Mouse (Mus musculus): Measurements from ENCODE around the gene Akr1d1. TPM values are rescaled to one million over a fixed set of nuclear protein-coding genes. Genes with fewer than 3 reads are reported as not detected.

Gene Akr1d1
- polyA plus RNA-seq, 1 experiment from 2014 or later: not detected

DNA sequence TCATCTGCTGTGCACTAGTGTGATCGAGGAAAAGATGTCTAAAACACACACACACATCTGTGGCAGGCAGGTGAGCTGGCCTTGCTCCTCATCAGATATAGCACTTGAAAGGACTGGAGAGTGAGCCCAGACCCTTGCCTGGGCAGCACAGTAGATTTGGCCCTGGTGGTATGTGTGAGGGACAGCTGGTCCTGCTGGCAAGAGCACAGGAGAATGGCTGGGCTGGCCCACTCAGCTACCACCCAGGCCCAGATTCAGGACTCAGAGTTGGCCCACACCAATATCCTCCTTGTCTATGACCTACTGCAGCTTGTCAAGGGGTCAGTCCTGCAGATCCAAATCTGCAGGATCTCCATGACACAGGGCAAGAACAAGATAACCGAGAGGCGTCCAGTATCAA, 6.9 kb downstream of the Akr1d1 start:
- Histone ChIP-seq H3K9me3 (no peaks in the 10 kb centered on the region), H3K36me3 (replicated peaks) (no peaks in the 10 kb centered on the region), H3K27me3 (replicated peaks; ENCODE audit: low read depth, poor library complexity, severe bottlenecking) (no peaks in the 10 kb centered on the region), H3K4me1 (0 out of 2 replicates have a peak, but pooled peaks cover 2% of the 10 kb centered on the region), H3K4me3 (no peak overlapping the region), H3K27ac (replicated peaks) (no peak overlapping the region)
- DNase-seq (ENCODE audit: low spot score): no peak
- WGBS: 85% methylated on average over 3 of the region's 3 CpGs

DNA sequence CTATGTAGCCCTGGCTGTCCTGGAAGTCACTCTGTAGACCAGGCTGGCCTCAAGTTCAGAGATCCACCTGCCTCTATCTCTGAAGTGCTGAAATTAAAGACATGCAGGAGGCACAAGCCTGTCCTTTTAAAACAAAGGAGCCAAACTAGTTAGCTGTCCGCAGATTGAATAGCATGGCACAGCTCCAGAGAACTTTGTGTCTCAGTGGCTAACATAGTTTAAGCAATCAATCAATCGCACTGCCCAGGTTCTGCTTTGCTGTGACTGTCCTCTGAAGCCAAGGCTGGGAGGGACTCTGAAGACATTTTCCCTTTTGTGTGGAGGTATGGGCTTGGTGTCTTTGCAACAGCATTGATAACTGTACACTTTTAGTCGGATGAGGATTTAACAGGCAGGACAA, 7.8 kb downstream of the Akr1d1 start:
- no peak overlapping the region for H3K27ac ChIP-seq (replicated peaks)
- no peaks in the 10 kb centered on the region for H3K36me3 ChIP-seq (replicated peaks)
- H3K27me3 ChIP-seq (replicated peaks; ENCODE audit: low read depth, poor library complexity, severe bottlenecking): no peaks in the 10 kb centered on the region
- H3K4me3 ChIP-seq: no peak overlapping the region
- 0 out of 2 replicates have a peak, but pooled peaks cover 2% of the 10 kb centered on the region for H3K4me1 ChIP-seq
- DNase-seq (ENCODE audit: low spot score): no peak
- H3K9me3 ChIP-seq: no peaks in the 10 kb centered on the region
- WGBS: 88% methylated on average over 3 of the region's 3 CpGs

DNA sequence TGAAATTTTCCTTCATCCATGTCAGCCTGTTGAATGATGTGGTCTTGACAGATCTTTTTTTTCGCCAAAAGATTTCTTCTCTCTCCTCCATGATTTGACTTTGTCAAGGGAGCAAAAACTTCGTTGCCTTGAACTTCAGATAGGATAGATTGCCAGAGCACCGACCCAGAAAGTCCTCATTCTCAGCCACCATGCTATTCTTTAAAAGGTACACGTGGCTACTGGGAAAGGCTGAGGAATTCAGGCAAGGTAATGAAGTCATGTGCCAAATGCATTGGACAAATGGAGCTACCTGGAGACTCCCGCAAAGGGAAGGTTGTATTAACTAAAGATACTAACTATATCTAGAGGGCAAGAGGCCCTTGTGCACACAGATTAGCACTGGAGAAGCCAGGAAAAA, 8.8 kb downstream of the Akr1d1 start:
- Histone ChIP-seq H3K4me1 (0 out of 2 replicates have a peak, but pooled peaks cover 2% of the 10 kb centered on the region), H3K9me3 (no peaks in the 10 kb centered on the region), H3K27ac (replicated peaks) (no peak overlapping the region), H3K27me3 (replicated peaks; ENCODE audit: low read depth, poor library complexity, severe bottlenecking) (no peaks in the 10 kb centered on the region), H3K36me3 (replicated peaks) (no peaks in the 10 kb centered on the region), H3K4me3 (no peak overlapping the region)
- WGBS: 88% methylated on average over 5 of the region's 5 CpGs
- DNase-seq (ENCODE audit: low spot score): no peak

DNA sequence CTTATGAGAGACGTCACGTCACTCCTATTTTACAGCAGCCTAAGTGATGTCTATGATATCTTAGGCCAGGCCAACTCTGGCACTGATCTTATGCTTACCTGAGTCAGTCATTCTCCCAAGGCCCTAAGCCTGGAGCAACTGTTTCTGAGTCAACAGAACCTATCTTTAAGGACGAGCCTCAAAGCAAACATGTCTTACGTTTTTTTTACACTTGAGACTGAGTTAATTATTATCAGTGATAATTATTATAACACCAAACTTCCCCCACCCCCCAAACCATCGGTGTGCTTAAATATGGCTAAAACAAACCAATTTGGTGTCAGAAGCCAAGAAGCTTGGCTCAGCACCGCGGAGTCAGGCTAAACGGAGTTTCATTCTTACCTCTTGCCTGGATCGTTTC, 9.4 kb downstream of the Akr1d1 start:
- no peak for DNase-seq (ENCODE audit: low spot score)
- Histone ChIP-seq H3K27me3 (replicated peaks; ENCODE audit: low read depth, poor library complexity, severe bottlenecking) (no peaks in the 10 kb centered on the region), H3K4me3 (no peak overlapping the region), H3K4me1 (0 out of 2 replicates have a peak, but pooled peaks cover 2% of the 10 kb centered on the region), H3K36me3 (replicated peaks) (no peaks in the 10 kb centered on the region), H3K27ac (replicated peaks) (no peak overlapping the region), H3K9me3 (no peaks in the 10 kb centered on the region)
- 84% methylated on average over 9 of the region's 9 CpGs for WGBS

DNA sequence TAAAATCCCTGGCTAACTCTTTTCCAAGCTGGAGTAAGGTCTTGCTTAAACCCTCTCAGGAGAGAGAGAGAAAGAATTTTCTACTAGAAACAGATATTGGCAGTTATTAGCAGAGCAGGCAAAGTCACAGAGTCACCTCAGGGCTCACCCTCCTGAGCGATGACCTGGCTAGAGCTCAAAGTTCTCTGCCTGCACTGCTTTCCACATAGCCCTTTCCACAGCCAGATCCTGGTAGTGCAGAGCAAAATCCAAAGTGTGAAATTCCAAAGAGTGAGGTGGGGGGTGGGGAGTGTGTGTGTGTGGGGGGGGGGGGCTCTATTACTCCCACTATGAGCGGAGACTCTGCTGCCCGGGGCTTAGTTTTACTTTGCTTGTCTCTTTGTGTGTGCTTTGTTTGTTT, 10.1 kb downstream of the Akr1d1 start:
- no peak overlapping the region for H3K4me3 ChIP-seq
- H3K36me3 ChIP-seq (replicated peaks): no peaks in the 10 kb centered on the region
- no peaks in the 10 kb centered on the region for H3K9me3 ChIP-seq
- no peak overlapping the region for H3K27ac ChIP-seq (replicated peaks)
- WGBS: 53% methylated on average over 3 of the region's 3 CpGs
- 0 out of 2 replicates have a peak, but pooled peaks cover 2% of the 10 kb centered on the region for H3K4me1 ChIP-seq
- H3K27me3 ChIP-seq (replicated peaks; ENCODE audit: low read depth, poor library complexity, severe bottlenecking): no peaks in the 10 kb centered on the region
- DNase-seq (ENCODE audit: low spot score): no peak

DNA sequence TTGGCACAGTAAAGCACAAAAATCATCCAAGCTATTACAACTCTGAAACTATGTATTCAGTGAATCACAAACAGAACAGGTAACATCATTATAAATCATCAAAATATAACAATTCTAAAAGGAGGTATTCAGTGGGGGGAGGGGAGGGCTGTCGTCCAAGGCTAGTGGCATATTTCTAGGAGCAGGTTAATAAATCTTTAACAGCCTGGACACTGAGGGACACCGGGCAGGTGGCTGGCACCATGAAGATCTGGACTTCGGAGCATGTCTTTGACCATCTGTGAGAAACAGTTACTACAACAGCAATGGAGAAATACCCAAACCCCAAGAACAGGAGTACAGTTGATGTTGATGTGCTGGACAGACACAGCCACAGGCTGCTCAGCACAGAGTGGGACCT, 11.2 kb downstream of the Akr1d1 start:
- H3K27me3 ChIP-seq (replicated peaks; ENCODE audit: low read depth, poor library complexity, severe bottlenecking): no peaks in the 10 kb centered on the region
- H3K4me1 ChIP-seq: 0 out of 2 replicates have a peak, but pooled peaks cover 2% of the 10 kb centered on the region
- no peaks in the 10 kb centered on the region for H3K9me3 ChIP-seq
- H3K36me3 ChIP-seq (replicated peaks): no peaks in the 10 kb centered on the region
- 89% methylated on average over 3 of the region's 3 CpGs for WGBS
- H3K27ac ChIP-seq (replicated peaks): no peak overlapping the region
- no peak overlapping the region for H3K4me3 ChIP-seq
- DNase-seq (ENCODE audit: low spot score): no peak

DNA sequence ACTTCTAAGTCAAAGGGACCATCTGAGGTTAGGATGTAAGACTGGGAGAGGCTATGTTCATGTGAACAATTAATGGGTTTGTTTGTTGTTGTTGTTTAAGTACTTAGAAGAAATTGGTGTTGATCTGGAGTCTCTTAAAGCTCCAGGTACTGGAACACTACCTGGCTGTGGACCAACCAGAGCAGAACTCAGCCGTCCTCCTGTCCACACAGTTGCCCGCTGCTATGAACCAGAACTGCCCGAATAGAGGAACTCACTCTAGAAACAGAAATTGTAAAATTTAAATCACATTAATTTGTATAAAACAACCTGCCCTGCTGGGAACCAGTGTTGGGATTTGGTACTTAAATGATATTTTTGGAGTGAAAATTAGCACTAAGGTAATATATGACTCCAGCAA, 12.2 kb downstream of the Akr1d1 start:
- WGBS: 91% methylated on average over 3 of the region's 3 CpGs
- DNase-seq (ENCODE audit: low spot score): no peak
- H3K27ac ChIP-seq (replicated peaks): no peak overlapping the region
- H3K27me3 ChIP-seq (replicated peaks; ENCODE audit: low read depth, poor library complexity, severe bottlenecking): no peaks in the 10 kb centered on the region
- no peaks in the 10 kb centered on the region for H3K36me3 ChIP-seq (replicated peaks)
- no peak overlapping the region for H3K4me3 ChIP-seq
- 0 out of 2 replicates have a peak, but pooled peaks cover 2% of the 10 kb centered on the region for H3K4me1 ChIP-seq
- no peaks in the 10 kb centered on the region for H3K9me3 ChIP-seq

DNA sequence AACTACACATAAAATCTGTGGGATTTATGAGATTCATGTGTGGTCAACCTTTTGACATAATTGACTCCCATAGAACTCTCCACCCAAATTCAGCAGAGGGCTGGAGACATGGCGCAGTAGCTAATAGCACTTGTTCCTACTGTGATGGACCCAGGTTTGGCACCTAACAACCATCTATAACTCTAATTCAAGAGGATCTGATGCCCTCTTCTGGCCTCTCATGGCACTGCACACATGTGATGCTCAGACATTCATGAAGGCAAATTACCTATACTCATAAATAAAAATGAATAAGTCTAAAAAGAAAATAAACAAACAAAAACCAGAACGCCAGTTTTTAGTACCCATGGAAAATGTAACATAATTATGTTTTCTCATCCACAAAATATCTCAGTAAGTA, 22.8 kb downstream of the Akr1d1 start:
- 79% methylated on average over 2 of the region's 2 CpGs for WGBS
- peak; percentile 41 for DNase-seq (ENCODE audit: low spot score)
- Histone ChIP-seq H3K27me3 (replicated peaks; ENCODE audit: low read depth, poor library complexity, severe bottlenecking) (no peaks in the 10 kb centered on the region), H3K4me3 (no peak overlapping the region), H3K9me3 (no peaks in the 10 kb centered on the region), H3K36me3 (replicated peaks) (no peaks in the 10 kb centered on the region), H3K27ac (replicated peaks) (no peak overlapping the region), H3K4me1 (no peaks in the 10 kb centered on the region)

DNA sequence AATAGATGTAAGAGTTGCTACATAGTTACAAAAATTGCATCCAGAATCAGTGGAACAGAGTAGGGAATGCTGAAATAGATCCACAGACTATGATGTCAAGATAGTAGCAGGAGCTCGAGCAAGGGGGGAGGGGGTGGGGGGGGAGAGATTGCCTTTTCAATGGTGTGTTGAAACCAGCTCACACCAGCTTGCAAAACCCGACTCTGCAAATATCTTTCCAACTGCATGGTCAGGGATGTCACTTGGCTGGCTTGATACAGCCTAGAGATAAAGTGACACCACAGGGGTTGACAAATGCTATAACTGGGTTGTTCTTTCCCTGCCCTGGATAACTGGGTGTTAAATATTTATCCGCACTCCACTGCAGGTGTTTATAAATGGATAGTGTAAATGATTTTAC, 24.0 kb downstream of the Akr1d1 start:
- DNase-seq (ENCODE audit: low spot score): no peak
- 73% methylated on average over 3 of the region's 3 CpGs for WGBS
- Histone ChIP-seq H3K9me3 (no peaks in the 10 kb centered on the region), H3K36me3 (replicated peaks) (no peaks in the 10 kb centered on the region), H3K27me3 (replicated peaks; ENCODE audit: low read depth, poor library complexity, severe bottlenecking) (no peaks in the 10 kb centered on the region), H3K4me1 (no peaks in the 10 kb centered on the region), H3K27ac (replicated peaks) (no peak overlapping the region), H3K4me3 (no peak overlapping the region)

DNA sequence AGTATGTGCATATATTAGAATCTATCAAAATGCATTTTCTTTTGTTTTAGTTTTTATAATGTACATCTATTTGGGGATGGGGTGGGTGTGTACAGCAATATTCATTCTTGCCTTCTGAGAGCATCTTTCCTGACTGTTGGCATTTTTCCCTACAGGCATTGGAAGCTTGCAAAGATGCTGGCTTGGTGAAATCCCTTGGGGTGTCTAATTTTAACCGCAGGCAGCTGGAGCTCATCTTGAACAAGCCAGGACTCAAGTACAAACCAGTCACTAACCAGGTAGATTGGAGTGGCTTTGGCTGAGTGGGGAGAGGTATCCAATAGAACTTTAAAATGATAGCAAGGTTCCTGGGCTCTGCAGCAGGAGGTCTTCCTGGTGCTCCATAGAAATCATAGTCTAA, 24.4 kb downstream of the Akr1d1 start:
- Histone ChIP-seq H3K36me3 (replicated peaks) (no peaks in the 10 kb centered on the region), H3K9me3 (no peaks in the 10 kb centered on the region), H3K4me1 (no peaks in the 10 kb centered on the region), H3K4me3 (no peak overlapping the region), H3K27me3 (replicated peaks; ENCODE audit: low read depth, poor library complexity, severe bottlenecking) (no peaks in the 10 kb centered on the region), H3K27ac (replicated peaks) (no peak overlapping the region)
- WGBS: 86% methylated on average over 1 of the region's 1 CpGs
- no peak for DNase-seq (ENCODE audit: low spot score)

DNA sequence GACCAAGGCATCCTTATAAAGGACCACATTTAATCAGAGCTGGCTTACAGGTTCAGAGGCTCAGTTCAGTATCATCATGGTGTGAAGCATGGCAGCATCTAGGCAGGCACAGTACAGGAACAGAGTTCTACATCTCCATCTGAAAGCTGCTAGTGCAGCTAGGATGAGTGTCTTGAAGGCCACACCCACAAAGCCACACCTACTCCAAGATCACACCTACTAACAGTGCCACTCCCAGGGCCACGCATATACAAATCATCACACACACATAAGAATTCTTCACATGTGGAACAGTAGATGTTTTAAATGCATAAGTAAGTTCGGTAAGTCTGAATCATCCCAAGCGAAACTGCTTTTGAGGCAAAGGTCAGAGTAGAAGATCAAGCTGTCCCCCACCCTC, 33.9 kb downstream of the Akr1d1 start:
- 90% methylated on average over 3 of the region's 3 CpGs for WGBS
- Histone ChIP-seq H3K4me3 (no peak overlapping the region), H3K36me3 (replicated peaks) (no peaks in the 10 kb centered on the region), H3K27ac (replicated peaks) (no peak overlapping the region), H3K9me3 (no peaks in the 10 kb centered on the region), H3K4me1 (no peaks in the 10 kb centered on the region), H3K27me3 (replicated peaks; ENCODE audit: low read depth, poor library complexity, severe bottlenecking) (no peaks in the 10 kb centered on the region)
- no peak for DNase-seq (ENCODE audit: low spot score)

DNA sequence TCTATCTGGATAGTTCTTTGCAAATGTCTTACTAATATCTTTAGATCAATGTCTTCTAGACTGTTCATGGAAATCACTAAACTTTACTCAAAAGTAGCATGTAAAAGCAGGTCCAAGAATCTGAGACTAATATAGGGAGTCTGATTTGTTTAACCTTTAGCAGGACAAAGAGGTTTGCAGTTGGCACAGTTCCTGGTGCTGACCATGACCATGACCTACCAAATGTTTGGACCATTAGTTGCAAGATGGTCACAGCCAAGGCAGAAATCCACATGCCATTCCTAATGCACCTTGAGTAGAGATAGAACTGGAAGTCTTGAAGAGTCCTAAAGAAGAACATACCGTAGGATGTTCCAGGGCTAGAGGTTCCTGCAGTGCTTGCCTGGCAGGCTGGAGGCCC, 37.4 kb downstream of the Akr1d1 start:
- no peak for DNase-seq (ENCODE audit: low spot score)
- no peaks in the 10 kb centered on the region for H3K27me3 ChIP-seq (replicated peaks; ENCODE audit: low read depth, poor library complexity, severe bottlenecking)
- no peaks in the 10 kb centered on the region for H3K36me3 ChIP-seq (replicated peaks)
- H3K9me3 ChIP-seq: no peaks in the 10 kb centered on the region
- H3K27ac ChIP-seq (replicated peaks): no peak overlapping the region
- WGBS: 91% methylated on average over 1 of the region's 1 CpGs
- H3K4me1 ChIP-seq: no peaks in the 10 kb centered on the region
- no peak overlapping the region for H3K4me3 ChIP-seq

DNA sequence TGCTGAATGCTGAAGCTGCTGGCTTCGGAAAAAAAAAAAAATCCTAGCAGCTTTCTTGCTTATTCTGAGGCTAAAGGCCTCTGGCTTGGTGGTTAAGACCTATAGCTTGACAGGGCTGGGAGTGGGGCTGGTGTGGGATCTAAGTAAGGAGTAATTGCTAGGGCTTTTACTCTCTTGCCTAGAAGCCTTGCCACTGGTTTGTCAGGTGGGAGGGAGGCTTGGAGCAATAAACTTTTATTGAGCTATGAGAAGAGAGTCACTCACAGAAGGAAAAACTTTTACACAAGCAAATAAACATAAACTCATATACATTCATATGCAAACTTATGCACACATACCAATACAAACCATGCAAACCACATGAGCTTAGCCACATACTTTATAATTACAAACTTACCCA, 42.0 kb downstream of the Akr1d1 start:
- Histone ChIP-seq H3K4me3 (no peak overlapping the region), H3K27me3 (replicated peaks; ENCODE audit: low read depth, poor library complexity, severe bottlenecking) (no peaks in the 10 kb centered on the region), H3K36me3 (replicated peaks) (no peaks in the 10 kb centered on the region), H3K9me3 (no peaks in the 10 kb centered on the region), H3K4me1 (no peaks in the 10 kb centered on the region), H3K27ac (replicated peaks) (no peak overlapping the region)
- no peak for DNase-seq (ENCODE audit: low spot score)
- 63% methylated on average over 1 of the region's 1 CpGs for WGBS

DNA sequence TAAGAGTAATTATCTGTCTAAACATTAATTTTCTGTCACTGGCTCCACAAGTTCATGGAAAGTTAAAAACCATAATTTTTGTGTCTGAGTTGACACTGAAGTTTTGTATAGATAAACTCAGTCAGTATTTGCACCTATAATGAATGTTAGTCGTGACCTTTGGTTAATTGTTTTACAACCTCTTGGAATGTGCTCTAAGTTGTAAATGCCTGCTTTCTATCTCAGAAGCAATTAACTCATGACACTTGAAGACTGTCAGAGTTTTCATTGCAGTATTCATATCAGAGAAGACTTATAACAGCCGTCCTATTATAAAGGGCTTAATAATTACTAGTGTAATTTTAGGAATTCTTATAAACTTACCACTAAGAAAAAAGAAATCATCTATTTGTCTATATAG, 43.0 kb downstream of the Akr1d1 start:
- no peaks in the 10 kb centered on the region for H3K27me3 ChIP-seq (replicated peaks; ENCODE audit: low read depth, poor library complexity, severe bottlenecking)
- no peak for DNase-seq (ENCODE audit: low spot score)
- no peak overlapping the region for H3K27ac ChIP-seq (replicated peaks)
- 73% methylated on average over 2 of the region's 2 CpGs for WGBS
- no peak overlapping the region for H3K4me3 ChIP-seq
- H3K9me3 ChIP-seq: no peaks in the 10 kb centered on the region
- H3K36me3 ChIP-seq (replicated peaks): no peaks in the 10 kb centered on the region
- no peaks in the 10 kb centered on the region for H3K4me1 ChIP-seq

Measured in embryonic facial prominence, embryonic 10.5 days (tissue).